Mouse (Mus musculus) layer of hippocampus, adult 9-11 months (tissue): ENCODE results near the gene Sost.
A peak's percentile ranks its signal among the peaks of the same experiment; 100 is the strongest.
"Not testable (repeated sequence)": the region's sequence is repeated elsewhere in the genome, so short reads cannot be mapped to it uniquely, and the experiment has no call there.

Experiments used
- DNase-seq: peaks from one replicate; pipeline ENCODE4 v3.0.0; 2022

Sost gene

DNA sequence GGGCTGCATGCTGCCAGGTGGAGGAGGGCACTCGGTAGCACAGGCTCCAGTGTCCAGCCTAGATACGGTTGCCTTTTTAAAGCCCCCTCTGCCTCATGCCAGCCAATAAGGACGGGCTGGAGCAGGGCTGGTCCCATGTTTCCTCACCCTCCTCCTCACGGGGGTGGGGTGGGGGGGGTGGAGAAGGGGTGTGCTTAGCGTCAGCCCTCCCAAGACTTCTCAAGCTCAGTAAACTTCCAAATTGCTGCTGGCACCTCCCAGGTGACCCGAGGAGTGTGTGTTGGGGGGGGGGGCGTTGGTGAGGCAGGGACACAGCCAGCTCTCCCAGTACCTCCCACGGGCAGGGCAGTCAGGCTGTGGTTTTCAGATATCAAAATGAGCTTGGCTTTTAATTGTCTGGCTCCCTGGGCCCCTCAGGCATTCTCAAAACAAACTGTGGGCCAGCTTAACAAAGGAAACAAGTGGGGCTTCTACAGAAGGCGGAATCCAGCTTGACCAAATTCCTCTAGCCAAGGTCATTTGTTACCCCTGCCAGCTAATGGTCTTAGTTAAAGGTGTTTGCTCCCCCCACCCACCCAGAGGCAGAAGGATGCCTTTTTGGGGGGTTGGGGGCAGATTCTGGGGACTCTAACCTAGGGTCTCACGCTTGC, at the start of gene Sost:
Gene Sost, minus strand, starts transcription at position 51 of the 650 bp plus-strand sequence.
- no peak for DNase-seq

DNA sequence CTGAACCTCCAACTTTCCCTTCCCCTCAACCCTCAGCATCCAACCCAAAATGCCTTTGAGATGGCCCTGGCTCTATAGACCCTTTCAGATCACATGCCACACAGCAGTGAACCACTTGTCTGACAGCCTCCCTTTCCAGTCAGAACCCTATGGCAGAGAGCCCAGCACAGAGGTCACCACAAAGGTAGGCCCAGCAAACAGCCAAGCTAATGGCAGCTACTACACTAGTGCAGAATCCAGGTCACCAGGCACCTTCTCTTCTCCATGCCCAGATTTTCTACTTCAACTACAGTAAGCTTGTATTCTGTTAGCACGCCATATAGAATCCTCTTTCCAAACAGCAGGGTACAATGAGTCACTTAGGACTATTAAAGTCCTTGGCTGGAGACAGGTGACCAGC, 49.3 kb upstream of the Sost start:
- DNase-seq = no peak

DNA sequence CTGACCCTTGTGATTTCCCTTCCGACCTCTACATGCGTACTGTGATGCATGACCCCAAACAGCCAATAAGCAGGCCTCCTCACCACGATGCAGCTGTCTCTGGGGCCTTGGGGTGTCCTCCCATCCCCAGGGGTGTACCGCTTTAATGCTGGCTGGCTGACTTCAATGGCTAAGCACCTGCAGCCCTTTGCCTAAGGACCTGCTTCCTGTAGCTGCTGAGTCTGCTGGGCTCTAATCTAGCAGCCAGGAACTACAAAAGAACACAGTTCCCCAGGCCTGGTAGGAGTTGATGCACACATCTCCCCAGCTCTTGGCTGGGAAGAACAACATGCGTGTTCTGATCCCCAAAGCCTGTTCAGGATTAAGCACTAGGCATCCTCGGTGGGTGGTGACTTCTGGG, 48.7 kb upstream of the Sost start:
- DNase-seq = no peak

DNA sequence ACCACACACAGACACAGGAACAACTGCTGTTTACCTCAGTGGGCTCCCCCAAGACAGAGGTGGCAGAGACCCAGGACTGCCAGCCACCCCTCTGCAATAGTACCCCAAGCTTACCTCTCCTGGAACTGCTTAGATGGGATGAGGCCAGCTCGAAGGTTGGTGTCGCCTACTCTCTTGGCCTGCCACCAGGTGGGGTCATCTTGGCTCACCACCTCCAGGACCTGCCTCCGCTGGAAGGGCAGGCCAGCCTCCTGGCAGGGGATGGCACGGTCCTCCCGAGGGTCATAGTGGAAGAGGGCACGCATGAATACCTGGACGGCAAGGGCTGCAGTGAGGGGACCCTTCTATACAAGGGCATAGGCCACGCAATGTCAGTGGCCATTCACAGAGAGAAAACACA, 46.4 kb upstream of the Sost start:
- DNase-seq = no peak

DNA sequence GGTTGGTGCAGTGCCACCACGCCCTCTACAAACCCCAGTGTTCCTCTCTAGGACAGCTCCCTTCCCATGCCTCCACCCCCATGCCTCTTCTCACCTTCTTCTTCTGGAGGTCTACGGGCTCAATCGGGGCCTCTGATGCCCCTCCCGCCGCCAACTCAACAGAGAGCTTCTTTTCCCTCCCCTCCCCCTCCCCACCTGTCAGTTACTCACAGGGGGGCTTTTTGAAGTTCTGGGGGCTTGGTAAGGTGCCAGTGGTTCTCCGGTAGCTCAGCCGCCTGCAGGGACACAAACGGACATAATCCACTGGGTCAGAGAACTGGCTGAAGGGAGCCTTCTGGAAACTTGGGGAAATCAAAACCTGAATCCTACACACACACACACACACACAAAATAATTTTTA, 44.7 kb upstream of the Sost start:
- no peak for DNase-seq

DNA sequence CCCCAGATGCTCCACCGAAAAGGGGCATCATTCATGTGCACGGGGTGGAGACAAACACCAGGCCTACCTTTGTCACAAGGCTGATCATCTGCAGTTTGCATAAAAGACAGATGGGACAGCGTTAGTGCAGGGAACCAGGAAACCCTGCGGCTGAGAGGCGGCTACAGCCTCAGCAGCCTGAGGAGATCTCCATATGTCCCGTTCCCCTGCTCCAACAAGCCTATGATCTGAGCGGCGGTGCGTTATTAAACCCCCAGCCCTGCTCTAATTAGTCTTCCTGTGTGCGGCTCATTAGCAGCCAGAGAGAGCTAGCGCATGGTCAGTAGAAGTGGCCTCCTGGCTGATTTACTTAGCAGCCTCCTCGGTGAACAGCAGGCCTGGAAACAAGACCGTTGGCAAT, 43.3 kb upstream of the Sost start:
- peak; percentile 76 for DNase-seq

DNA sequence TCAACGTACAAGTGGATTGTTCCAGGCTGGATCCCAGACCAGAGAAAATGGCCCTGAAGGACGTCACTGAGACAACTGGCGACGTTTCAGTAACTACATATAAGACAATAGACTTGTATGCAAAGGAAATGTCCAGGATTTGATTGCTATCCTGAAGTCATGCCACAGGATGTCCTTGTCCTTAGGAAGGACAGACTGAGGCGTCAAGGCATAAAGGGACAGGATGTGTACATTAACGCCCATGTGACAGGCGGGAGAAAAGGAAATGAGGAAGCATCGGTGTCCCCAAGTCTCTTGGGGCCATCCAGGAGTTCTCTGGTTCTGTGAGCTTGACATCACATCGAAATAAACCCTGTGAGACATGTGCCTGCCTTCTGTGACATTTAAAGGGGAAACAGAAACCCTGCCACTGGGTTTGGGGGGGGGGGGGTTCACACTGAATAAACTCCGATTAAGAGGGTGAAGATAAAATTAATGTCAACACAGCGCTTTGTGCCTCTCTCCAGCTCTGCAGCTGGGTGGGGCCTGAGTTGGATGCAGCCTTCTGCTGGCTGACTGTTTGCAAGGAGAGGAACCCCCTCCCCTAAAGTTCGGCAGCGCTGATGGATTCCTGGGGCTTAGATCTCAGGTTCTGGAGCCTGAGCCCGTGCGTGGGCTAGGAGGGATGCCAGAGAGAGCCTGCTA, 42.3 kb upstream of the Sost start:
- no peak for DNase-seq

DNA sequence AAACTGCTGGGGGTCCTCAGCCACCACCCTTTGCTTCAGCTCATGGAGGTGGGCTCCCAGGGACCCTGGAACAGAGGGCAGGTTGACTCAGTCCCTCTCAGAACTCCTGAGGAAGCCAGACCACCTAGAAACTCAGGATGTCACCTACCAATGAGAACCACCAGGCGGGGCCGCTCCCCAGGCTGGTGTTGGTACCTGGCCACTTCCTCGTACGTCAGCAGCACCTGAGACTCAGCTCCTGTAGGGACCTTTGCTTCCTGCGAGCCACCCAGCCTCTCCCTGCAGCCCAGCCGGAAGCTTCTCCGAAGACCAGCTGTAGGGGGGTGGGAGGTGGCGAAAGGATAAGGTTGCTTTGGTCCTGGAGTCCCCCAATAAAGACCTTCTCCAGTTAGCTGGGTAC, 41.6 kb upstream of the Sost start:
- DNase-seq = no peak

DNA sequence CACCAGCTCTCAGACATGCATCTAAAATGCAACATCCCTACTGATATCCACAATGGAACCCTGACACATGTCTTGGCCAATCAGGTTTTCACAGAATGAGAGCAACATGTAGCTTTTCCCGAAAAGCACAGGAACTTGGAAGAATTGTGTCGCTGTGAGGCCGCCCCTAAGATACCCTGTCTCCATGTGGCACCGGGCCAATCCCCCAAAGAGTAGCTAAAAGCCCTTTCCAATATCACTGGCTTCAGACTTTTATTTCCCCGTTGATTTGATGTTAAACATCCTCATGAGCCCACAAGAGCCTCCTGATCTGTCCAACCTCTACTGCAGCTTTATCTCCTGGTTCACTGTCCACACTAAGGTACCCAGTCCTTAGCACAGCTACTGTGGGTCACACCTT, 39.9 kb upstream of the Sost start:
- no peak for DNase-seq

DNA sequence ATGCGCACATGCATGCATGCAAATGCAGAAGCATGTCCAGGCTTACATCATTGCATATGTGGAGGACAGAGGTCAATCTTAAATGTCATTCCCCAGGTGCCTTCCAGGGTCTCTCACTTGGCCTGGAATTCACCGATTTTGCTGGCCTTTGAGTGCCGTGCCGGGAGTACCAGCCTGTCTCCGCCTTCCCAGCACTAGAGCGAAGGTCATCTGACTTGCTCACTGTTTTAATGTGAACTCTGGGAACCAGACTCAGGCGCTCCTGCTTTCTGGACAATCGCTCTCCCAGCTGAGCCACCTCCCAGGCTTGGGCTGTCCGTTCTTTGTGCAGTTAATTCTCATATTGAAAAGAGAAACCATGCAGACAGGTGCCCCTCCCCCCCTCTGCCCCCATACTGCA, 39.5 kb upstream of the Sost start:
- DNase-seq = no peak

DNA sequence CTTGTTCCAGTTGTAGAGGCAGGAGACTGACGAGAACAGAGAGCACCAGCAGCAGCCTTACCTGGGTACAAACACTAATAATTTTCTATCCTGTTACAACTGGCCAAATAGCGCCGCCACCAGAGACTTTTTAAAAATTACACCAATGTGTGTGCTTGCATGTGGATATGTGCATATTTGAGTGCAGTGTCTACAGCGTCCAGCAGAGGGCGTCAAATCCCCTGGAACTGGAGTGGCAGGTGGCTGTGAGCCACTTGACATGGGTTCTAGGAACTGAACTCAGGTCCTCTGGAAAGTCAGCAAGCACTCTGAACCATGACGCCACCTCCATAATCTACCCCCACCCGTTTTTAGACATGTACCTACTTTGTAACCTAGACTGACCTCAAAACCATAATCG, 37.4 kb upstream of the Sost start:
- no peak for DNase-seq

DNA sequence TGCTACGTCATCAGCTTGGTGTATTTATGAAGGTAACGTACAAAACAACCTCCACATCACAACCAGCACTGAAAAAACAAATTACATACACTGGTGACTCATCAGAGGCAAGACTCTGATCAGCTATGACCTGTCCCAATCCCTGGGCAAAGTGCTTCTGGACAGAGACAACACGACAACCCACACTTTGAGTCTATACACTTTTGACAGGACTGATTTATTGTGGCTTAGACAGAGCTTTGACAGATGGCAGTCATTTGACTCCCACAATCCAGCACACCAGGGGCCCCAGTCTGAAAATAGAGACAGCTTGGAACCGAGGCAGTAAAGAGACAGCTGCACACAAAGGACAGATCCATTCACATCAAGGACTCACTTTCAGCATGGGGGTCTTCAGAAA, 32.7 kb upstream of the Sost start:
- DNase-seq = no peak

DNA sequence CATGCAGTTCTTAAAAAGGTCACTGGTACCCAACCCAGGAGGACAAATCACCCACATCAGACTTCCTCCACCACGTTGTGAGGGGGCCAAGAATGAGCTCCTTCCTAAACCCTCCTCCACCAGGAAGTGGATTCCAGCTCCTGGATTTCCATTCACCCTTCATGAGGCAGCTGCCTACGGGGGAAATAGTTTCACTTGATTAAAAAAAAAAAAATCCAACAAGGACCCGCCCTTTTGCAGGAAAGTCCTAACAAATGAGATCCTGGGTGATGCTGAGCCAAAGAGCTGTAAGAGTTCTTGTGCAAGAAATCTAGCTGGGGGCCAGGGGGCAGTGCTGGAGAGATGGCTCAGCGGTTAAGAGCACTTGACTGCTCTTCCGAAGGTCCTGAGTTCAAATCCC, 31.4 kb upstream of the Sost start:
- no peak for DNase-seq

DNA sequence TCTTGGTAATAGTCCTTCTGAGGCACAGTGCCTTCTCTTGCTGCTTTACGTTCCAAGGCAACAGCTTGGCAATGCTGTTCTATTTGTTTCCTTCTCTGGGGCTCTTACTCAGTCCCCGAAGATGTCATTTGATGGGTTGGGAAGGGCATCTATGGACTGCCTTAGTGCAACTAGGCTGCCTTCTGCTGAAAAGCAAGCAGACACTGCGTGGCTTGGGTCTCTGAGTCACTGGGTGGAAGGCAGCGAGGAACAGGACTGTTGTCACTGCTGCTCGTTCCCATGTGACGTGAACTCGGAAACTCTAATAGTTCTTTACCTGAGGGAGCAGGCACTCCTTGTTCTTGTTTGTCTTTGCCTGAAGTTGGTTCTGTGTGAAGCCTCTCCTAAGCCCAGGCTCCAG, 29.1 kb upstream of the Sost start:
- DNase-seq = no peak

DNA sequence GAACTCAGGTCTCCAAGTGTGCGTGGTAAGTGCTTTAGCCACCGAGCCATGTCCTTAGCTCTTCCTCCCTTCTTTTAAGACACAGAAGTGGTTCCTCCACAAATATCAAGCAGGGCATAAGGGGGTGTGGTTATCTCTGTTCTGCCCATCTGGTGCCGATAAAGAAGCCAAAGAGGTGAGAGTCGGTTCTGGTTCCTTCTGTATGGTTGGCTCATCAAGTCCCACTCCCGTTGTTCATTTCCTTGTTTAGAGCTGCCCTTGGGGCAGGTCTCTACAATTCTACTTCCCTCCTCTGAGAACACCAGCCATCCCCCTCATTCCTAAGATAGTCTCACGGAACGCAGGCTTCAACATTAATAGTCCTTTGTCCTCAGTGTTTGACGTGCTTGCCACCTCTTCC, 27.3 kb upstream of the Sost start:
- no peak for DNase-seq

DNA sequence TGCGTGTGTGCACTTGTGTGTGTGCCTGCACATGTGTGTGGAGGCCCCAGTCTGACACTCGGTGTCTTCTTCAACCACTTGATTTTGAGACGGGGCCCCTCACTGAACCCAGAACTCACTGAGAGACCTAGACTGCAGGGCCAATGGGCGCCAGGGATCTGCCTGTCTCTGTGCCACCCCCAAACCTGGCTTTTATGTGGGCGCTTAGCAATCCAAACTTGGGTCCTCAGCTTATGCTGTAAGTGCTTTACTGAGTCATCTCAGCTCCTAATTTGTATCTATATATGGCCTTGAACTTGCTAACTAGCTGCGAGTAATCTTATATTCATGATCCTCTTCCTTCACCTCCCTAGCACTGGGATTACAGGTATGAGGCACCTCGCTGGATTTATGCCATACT, 25.6 kb upstream of the Sost start:
- DNase-seq = no peak

DNA sequence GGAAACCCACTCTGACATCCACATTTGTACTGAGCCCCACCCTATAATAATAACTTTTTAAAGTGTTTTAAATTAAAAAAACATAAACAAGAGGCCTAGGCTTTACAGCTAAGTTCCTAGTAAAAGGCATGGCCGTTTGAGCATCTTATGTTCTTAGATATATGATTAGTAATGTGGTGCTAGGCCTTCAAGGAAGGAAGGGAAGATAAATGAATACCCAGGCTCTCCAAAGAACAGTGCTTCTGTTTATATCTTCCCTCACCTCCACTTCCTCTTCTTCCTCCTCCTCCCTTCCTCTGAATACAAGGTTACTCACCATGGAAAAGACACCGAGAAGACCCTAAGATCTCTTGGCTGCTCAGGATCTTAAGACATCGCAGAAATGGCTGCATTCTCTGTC, 25.0 kb upstream of the Sost start:
- no peak for DNase-seq

DNA sequence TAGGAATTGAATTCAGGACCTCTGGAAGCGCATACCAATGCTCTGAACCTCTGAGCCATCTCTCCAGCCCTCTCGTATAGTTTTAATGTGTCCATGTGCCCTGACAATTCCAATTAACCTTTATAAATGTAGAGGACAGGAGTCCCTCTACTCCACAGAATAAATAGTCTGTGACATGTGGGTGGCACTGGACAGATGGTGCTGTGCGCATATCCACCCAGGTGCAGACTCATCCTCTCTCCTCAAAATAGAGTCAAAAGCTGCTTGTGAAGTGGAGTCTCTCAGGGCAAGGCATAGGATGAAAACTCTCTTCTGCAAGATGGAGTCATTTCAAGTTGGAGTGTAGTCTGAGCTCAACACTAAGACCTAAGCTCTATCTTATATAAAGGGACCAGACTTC, 23.4 kb upstream of the Sost start:
- DNase-seq = no peak

DNA sequence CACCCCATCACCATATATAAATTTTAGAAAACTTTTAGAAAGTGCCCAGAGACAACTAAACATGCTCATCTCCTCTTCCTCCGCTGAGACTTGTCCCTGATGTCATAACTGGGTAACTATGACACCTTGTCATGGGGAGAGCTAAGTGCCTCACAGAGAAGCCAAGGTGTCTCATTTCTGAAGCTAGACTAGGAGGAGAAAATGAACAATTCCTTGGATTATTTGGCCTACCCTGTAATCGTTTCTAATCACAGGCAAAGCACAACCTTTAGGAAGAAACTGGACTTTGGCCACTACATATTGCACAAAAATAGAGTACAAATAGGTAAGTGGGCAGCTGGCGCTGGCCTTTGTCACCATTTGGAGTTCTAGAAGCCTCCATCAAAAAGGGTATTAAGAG, 20.1 kb upstream of the Sost start, which contains the start of gene Dusp3:
Gene Dusp3, minus strand, starts transcription at position 101 of the 400 bp plus-strand sequence.
- DNase-seq = no peak

DNA sequence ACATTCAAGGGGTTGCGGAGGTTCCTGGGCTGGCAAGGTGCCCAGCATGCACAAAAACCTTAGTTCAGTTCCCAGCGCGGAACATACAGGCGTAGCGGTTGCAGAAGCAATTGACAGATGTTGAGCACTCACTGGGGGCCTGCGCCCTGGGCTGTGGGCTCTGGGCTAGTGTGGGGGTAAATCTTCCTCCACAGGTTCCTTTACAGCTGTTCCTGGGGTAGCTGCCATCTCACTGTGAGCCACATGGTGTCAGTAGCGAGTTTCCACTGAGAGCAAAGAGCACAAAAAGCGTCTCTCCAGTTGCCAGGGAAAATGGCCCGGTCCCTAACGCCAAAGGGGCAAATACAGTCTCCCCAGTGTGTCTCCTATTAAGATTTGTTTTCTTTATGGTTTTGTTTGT, 19.2 kb upstream of the Sost start:
- DNase-seq = peak; percentile 84

DNA sequence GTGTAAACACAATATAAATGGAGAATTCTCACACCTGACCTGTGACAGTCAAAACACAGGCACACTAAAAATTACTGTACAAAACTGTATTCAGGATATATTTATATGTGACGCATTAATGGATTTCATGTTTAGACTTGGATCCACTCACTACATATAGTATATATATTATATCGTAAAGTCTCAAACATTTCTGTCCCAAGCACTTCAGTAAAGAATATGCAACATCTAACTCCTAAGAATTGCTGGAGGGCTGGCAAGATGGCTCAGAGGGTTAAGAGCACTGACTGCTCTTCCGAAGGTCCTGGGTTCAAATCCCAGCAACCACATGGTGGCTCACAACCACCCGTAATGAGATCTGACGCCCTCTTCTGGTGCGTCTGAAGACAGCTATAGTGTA, 18.6 kb upstream of the Sost start:
- not testable (repeated sequence) for DNase-seq

DNA sequence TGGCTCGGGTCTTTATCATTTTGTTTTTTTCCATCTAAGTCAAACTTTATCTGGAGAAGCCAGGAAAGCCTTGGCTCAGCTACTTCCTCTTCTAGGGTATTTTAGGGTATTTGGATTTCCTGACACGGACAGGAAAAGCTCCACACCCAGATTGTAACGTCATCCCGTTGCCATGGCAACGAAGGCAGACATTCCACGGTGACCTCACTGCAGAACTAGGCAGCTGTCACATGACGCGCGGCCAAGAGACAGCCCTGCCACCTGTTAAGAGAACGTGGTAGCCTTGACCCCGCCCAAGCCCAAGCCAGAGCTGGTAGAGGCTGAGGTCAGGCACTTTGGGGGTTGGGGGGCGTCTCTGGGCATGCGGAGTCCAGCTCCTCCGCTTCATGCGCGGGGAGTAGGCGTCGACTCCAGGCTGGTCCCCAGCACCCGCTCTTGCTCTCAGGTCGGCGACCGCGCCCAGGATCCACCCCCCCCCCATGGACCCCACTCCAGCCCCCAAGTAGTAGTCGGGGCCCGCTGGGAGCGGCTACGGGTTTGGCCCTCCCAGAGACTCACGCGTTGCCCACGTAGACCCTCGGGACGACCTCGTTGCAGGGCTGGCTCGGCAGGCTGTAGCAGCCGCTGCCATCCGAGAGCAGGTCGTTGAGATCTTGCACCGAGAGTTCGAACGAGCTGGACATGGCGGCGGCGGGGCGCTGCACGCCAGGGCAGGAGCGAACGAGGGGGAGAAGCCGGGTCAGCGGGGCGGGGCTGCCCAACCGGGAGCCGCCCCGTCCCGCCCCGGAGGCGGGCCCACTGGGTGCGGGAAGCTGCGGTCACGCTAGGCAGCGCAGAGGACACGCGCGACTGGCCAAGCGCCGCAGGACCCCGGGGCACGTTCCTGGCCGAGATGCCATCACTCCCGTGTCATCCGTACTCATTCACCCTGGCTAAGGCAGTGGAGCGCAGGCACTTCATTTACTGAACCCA, 17.5 kb upstream of the Sost start, which contains the start of gene Cfap97d1:
Gene Cfap97d1, plus strand, starts transcription at position 226 of the 972 bp plus-strand sequence.
- DNase-seq = peak; percentile 98

DNA sequence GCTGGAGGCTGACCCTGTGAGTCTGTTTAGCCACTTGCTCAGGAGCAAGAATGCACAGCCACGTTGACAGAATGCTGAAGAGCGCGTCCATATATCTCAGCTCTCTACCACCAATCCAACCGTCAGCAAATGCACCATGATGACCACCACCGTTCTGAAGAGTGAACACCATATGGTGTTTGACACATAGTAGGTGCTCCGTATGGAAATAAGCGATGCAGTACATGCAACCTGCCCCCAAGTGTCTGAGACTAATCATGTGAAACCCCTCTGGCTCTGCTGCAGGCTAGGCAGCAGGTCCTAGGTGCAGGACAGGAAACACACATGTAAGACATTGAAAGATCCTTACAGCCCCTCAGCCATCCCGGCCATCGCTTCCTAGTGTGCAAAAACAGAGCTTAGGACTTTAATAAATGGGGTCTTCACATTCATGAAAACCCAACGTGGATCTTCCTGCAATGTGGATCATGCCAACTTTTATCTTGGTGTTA, 16.7 kb upstream of the Sost start:
- DNase-seq = no peak
